Mouse (Mus musculus) R1 (cell line): ENCODE results near the gene Vkorc1.

Experiments used
- DNase-seq: peaks from one replicate; pipeline ENCODE4 v3.0.0-alpha.2; 2018; ENCODE audit warnings: low read depth, low spot score

Gene Vkorc1

GRCm38 (mm10) chr7:127876467-127877348 is 18.7 kb downstream of the Vkorc1 start, which contains the start of gene Zfp668:
TSS of gene Zfp668 (minus strand) at chr7:127876828.
- peak; percentile 99 for DNase-seq

- DNase-seq: peak; percentile 91
Measured at GRCm38 (mm10) chr7:127876041-127876466, 19.4 kb downstream of the Vkorc1 start, which contains the start of gene Zfp646. TSS of gene Zfp646 (plus strand) at chr7:127876221.

GRCm38 (mm10) chr7:127875627-127876001 is 19.8 kb downstream of the Vkorc1 start:
- DNase-seq: peak; percentile 91

- DNase-seq: no peak
Measured at GRCm38 (mm10) chr7:127874812-127875626, 20.4 kb downstream of the Vkorc1 start.

- peak; percentile 76 for DNase-seq
Measured at GRCm38 (mm10) chr7:127870136-127870821, 25.1 kb downstream of the Vkorc1 start.

GRCm38 (mm10) chr7:127869149-127869810 is 26.1 kb downstream of the Vkorc1 start:
- no peak for DNase-seq

- DNase-seq: peak; percentile 33
Measured at GRCm38 (mm10) chr7:127867641-127868040, 27.8 kb downstream of the Vkorc1 start.

- peak; percentile 37 for DNase-seq
Measured at GRCm38 (mm10) chr7:127866434-127866833, 29.0 kb downstream of the Vkorc1 start.

GRCm38 (mm10) chr7:127858258-127858657 is 37.2 kb downstream of the Vkorc1 start:
- no peak for DNase-seq

GRCm38 (mm10) chr7:127850906-127851305 is 44.5 kb downstream of the Vkorc1 start:
- peak; percentile 43 for DNase-seq

GRCm38 (mm10) chr7:127849973-127850875 is 45.2 kb downstream of the Vkorc1 start:
- no peak for DNase-seq
